Mouse (Mus musculus) cerebellum, postnatal 4 days (tissue): ENCODE data around the gene Smarcad1.

Source experiments
- DNase-seq, 2 experiments: peaks; one replicate each; pipeline ENCODE4 v3.0.0; 2022; ENCODE audit warnings: low spot score in 2 of 2, mixed read lengths in 1 of 2

Gene Smarcad1

GRCm38 (mm10) chr6:65079139-65079538, 36.8 kb downstream of the Smarcad1 start:
- peak in 1 of 2 experiments; percentile 3 for DNase-seq

GRCm38 (mm10) chr6:65114902-65115301, 72.5 kb downstream of the Smarcad1 start:
- no peak for DNase-seq

GRCm38 (mm10) chr6:65117540-65117939, 75.2 kb downstream of the Smarcad1 start:
- no peak for DNase-seq

GRCm38 (mm10) chr6:65126074-65126726, 83.8 kb downstream of the Smarcad1 start:
- peak; percentile 51 to 53 for DNase-seq

GRCm38 (mm10) chr6:65132376-65132775, 90.0 kb downstream of the Smarcad1 start:
- no peak for DNase-seq

- DNase-seq = no peak
These were observed 95.4 kb downstream of the Smarcad1 start for GRCm38 (mm10) chr6:65137802-65138201.

GRCm38 (mm10) chr6:65138243-65138642, 95.9 kb downstream of the Smarcad1 start:
- no peak for DNase-seq

GRCm38 (mm10) chr6:65140082-65140749, 97.8 kb downstream of the Smarcad1 start:
- no peak for DNase-seq

GRCm38 (mm10) chr6:65140750-65141243, 98.4 kb downstream of the Smarcad1 start:
- DNase-seq = no peak

- DNase-seq = no peak
These were observed 99.9 kb downstream of the Smarcad1 start for GRCm38 (mm10) chr6:65142316-65142715.

- no peak for DNase-seq
These were observed 102.3 kb downstream of the Smarcad1 start, which contains the start of gene Hpgds for GRCm38 (mm10) chr6:65144621-65145205. TSS of gene Hpgds (minus strand) at chr6:65144908.

GRCm38 (mm10) chr6:65146363-65146762, 104.0 kb downstream of the Smarcad1 start:
- DNase-seq = no peak

- no peak for DNase-seq
These were observed 108.3 kb downstream of the Smarcad1 start for GRCm38 (mm10) chr6:65150703-65151102.

GRCm38 (mm10) chr6:65153570-65153969, 111.2 kb downstream of the Smarcad1 start:
- DNase-seq = no peak

GRCm38 (mm10) chr6:65157042-65157441, 114.7 kb downstream of the Smarcad1 start:
- no peak for DNase-seq

GRCm38 (mm10) chr6:65159381-65159942, 117.1 kb downstream of the Smarcad1 start:
- DNase-seq = no peak

- no peak for DNase-seq
These were observed 121.8 kb downstream of the Smarcad1 start for GRCm38 (mm10) chr6:65164137-65164536.

- no peak for DNase-seq
These were observed 122.6 kb downstream of the Smarcad1 start for GRCm38 (mm10) chr6:65164977-65165376.
